Mouse (Mus musculus) midbrain, embryonic 16.5 days (tissue): ENCODE measurements around the gene Defb21. TPM values are rescaled to one million over a fixed set of nuclear protein-coding genes. Genes with fewer than 3 reads are reported as not detected.
A peak's percentile ranks its signal among the peaks of the same experiment; 100 is the strongest.

Source experiments
- ATAC-seq: fragments of 200-750 bp; cut with Nextera tagmentation; 2 replicates; pipeline ENCODE4 v1.8.0; 2017; ENCODE audit warnings: moderate TSS enrichment
- H3K27ac ChIP-seq: fragments of 300-500 bp; sonication (generic); 2 replicates; pipeline ENCODE4 v1.5.1; 2014; ENCODE audit warnings: mild to moderate bottlenecking, low read length, mixed read lengths
- H3K27me3 ChIP-seq: fragments of 300-500 bp; sonication (generic); 2 replicates; pipeline ENCODE4 v1.6.1; 2014; ENCODE audit warnings: low read depth, low read length, mixed read lengths; ENCODE audit not compliant: control insufficient read depth, insufficient read depth
- H3K36me3 ChIP-seq: fragments of 300-500 bp; sonication (generic); 2 replicates; pipeline ENCODE4 v1.6.1; 2014; ENCODE audit warnings: mild to moderate bottlenecking, low read length, moderate library complexity, mixed read lengths; ENCODE audit not compliant: control insufficient read depth, insufficient read depth
- H3K4me1 ChIP-seq: fragments of 300-500 bp; sonication (generic); 2 replicates; pipeline ENCODE4 v1.6.1; 2014; ENCODE audit warnings: mild to moderate bottlenecking, low read length, mixed read lengths; ENCODE audit not compliant: control insufficient read depth, insufficient read depth
- H3K4me2 ChIP-seq: fragments of 300-500 bp; sonication (generic); 2 replicates; pipeline ENCODE4 v1.6.1; 2014; ENCODE audit warnings: mild to moderate bottlenecking, low read length, mixed read lengths
- H3K4me3 ChIP-seq: fragments of 300-500 bp; sonication (generic); 2 replicates; pipeline ENCODE4 v1.5.1; 2014; ENCODE audit warnings: low read depth, mild to moderate bottlenecking, low read length, moderate library complexity, mixed read lengths
- H3K9ac ChIP-seq: fragments of 300-500 bp; sonication (generic); 2 replicates; pipeline ENCODE4 v1.6.1; 2014; ENCODE audit warnings: low read depth, low read length, mixed read lengths
- H3K9me3 ChIP-seq: fragments of 300-500 bp; sonication (generic); replicated peaks from 2 replicates; pipeline ENCODE4 v1.6.1; 2014; ENCODE audit warnings: mild to moderate bottlenecking, low read length, mixed read lengths; ENCODE audit not compliant: control insufficient read depth, poor library complexity, severe bottlenecking
- WGBS: fragments of 180-500 bp; shearing (Covaris S2); extraction: QIAGEN DNeasy Blood & Tissue Kit; methylation state at CpG from one replicate; pipeline ENCODE4 v1.1.7; 2014; 5-methylcytosine and 5-hydroxymethylcytosine counted together
- polyA plus RNA-seq: library from polyadenylated mRNA; unstranded; fragments of >200 nt; fragmentation: Nextera tagmentation; extraction: Ambion mirVana; gene quantifications from 2 replicates; pipeline ENCODE4 v1.2.1, GENCODE M21; 2015

The Defb21 gene
- not detected in 2 replicates for polyA plus RNA-seq

- H3K27me3 ChIP-seq: no peaks in the 10 kb centered on the region
- H3K9ac ChIP-seq: no peak within 1 kb of the TSS
- H3K4me2 ChIP-seq: no peak within 1 kb of the TSS
- WGBS: 62% methylated on average over 11 of the region's 11 CpGs
- H3K9me3 ChIP-seq: no peaks in the 10 kb centered on the region
- no peaks in the 10 kb centered on the region for H3K4me1 ChIP-seq
- H3K4me3 ChIP-seq: no peak within 1 kb of the TSS
- H3K27ac ChIP-seq: no peak within 1 kb of the TSS
- H3K36me3 ChIP-seq: no peaks in the 10 kb centered on the region
- ATAC-seq: no peak
Measured at GRCm38 (mm10) chr2:152572114-152572794, at the start of gene Defb21. Gene Defb21, plus strand, starts transcription at chr2:152572744.

GRCm38 (mm10) chr2:152539944-152540710 lies 32.4 kb upstream of the Defb21 start, which contains the start of gene Defb29:
Gene Defb29, minus strand, starts transcription at chr2:152540098.
- WGBS: 57% methylated on average over 13 of the region's 13 CpGs
- Histone ChIP-seq H3K27me3 (no peaks in the 10 kb centered on the region), H3K36me3 (no peaks in the 10 kb centered on the region), H3K4me2 (no peak within 1 kb of the TSS), H3K9ac (no peak within 1 kb of the TSS), H3K9me3 (no peaks in the 10 kb centered on the region; the same call in 1 of the 2 replicates), H3K27ac (no peak within 1 kb of the TSS), H3K4me1 (no peaks in the 10 kb centered on the region), H3K4me3 (no peak within 1 kb of the TSS)
- no peak for ATAC-seq

- Histone ChIP-seq H3K36me3 (no peaks in the 10 kb centered on the region), H3K4me1 (no peaks in the 10 kb centered on the region), H3K27ac (no peak overlapping the region), H3K9me3 (no peaks in the 10 kb centered on the region; the same call in 1 of the 2 replicates), H3K4me3 (no peak overlapping the region), H3K27me3 (no peaks in the 10 kb centered on the region), H3K4me2 (no peak overlapping the region), H3K9ac (no peak overlapping the region)
- WGBS: 87% methylated on average over 9 of the region's 9 CpGs
- ATAC-seq: no peak
Measured at GRCm38 (mm10) chr2:152541979-152542378, 30.6 kb upstream of the Defb21 start.

GRCm38 (mm10) chr2:152542897-152543296 lies 29.6 kb upstream of the Defb21 start:
- ATAC-seq: no peak
- no peak overlapping the region for H3K9ac ChIP-seq

GRCm38 (mm10) chr2:152543478-152543877 lies 29.1 kb upstream of the Defb21 start:
- whole genome bisulfite sequencing: 84% methylated on average over 4 of the region's 4 CpGs
- H3K4me2 ChIP-seq: no peak overlapping the region
- H3K4me1 ChIP-seq: no peaks in the 10 kb centered on the region
- no peak overlapping the region for H3K4me3 ChIP-seq
- no peaks in the 10 kb centered on the region for H3K27me3 ChIP-seq
- no peak overlapping the region for H3K27ac ChIP-seq
- H3K36me3 ChIP-seq: no peaks in the 10 kb centered on the region
- no peak overlapping the region for H3K9ac ChIP-seq
- no peaks in the 10 kb centered on the region; the same call in 1 of the 2 replicates for H3K9me3 ChIP-seq
- no peak for ATAC-seq

More at GRCm38 (mm10) chr2:152542897-152543296, 29.6 kb upstream of the Defb21 start:
- H3K27ac ChIP-seq: no peak overlapping the region
- H3K9me3 ChIP-seq: no peaks in the 10 kb centered on the region; the same call in 1 of the 2 replicates
- H3K4me3 ChIP-seq: no peak overlapping the region
- WGBS: 81% methylated on average over 2 of the region's 2 CpGs
- H3K27me3 ChIP-seq: no peaks in the 10 kb centered on the region
- H3K4me2 ChIP-seq: no peak overlapping the region
- H3K4me1 ChIP-seq: no peaks in the 10 kb centered on the region
- H3K36me3 ChIP-seq: no peaks in the 10 kb centered on the region

- H3K36me3 ChIP-seq: no peaks in the 10 kb centered on the region
Measured at GRCm38 (mm10) chr2:152544691-152545090, 27.9 kb upstream of the Defb21 start.

GRCm38 (mm10) chr2:152548124-152548523 lies 24.4 kb upstream of the Defb21 start:
- H3K9me3 ChIP-seq: no peaks in the 10 kb centered on the region

More at GRCm38 (mm10) chr2:152544691-152545090, 27.9 kb upstream of the Defb21 start:
- H3K4me3 ChIP-seq: no peak overlapping the region
- WGBS: 27% methylated on average over 4 of the region's 4 CpGs
- no peak overlapping the region for H3K9ac ChIP-seq
- ATAC-seq: peak; percentile 32; the same call in 1 of the 2 replicates
- H3K4me1 ChIP-seq: no peaks in the 10 kb centered on the region
- no peak overlapping the region for H3K4me2 ChIP-seq
- no peaks in the 10 kb centered on the region for H3K27me3 ChIP-seq
- no peak overlapping the region for H3K27ac ChIP-seq
- H3K9me3 ChIP-seq: no peaks in the 10 kb centered on the region; the same call in 1 of the 2 replicates

GRCm38 (mm10) chr2:152553774-152554423 lies 18.6 kb upstream of the Defb21 start:
- H3K9me3 ChIP-seq: no peaks in the 10 kb centered on the region
- no peak overlapping the region for H3K27ac ChIP-seq
- H3K9ac ChIP-seq: no peak overlapping the region
- H3K27me3 ChIP-seq: no peaks in the 10 kb centered on the region
- H3K4me1 ChIP-seq: peaks cover 3% of the 10 kb centered on the region; the same call in 1 of the 2 replicates
- no peak for ATAC-seq
- 11% methylated on average over 16 of the region's 16 CpGs for WGBS
- peak overlapping the region; percentile 20; the same call in 1 of the 2 replicates for H3K4me3 ChIP-seq
- H3K36me3 ChIP-seq: no peaks in the 10 kb centered on the region
- H3K4me2 ChIP-seq: peak overlapping the region; percentile 54

More at GRCm38 (mm10) chr2:152548124-152548523, 24.4 kb upstream of the Defb21 start:
- Histone ChIP-seq H3K9ac (no peak overlapping the region), H3K4me2 (no peak overlapping the region), H3K4me3 (no peak overlapping the region), H3K27me3 (no peaks in the 10 kb centered on the region), H3K27ac (no peak overlapping the region), H3K36me3 (no peaks in the 10 kb centered on the region), H3K4me1 (no peaks in the 10 kb centered on the region)
- no peak for ATAC-seq
- WGBS: 78% methylated on average over 5 of the region's 5 CpGs
